Mouse (Mus musculus) splenic B cell, adult 2 months (primary cell): ENCODE results near the gene S100pbp.
"Not testable (repeated sequence)": the region's sequence is repeated elsewhere in the genome, so short reads cannot be mapped to it uniquely, and the experiment has no call there.

ENCODE experiments used
- DNase-seq: peaks from one replicate; pipeline ENCODE4 v3.0.0-alpha.2; 2011; ENCODE audit warnings: low read depth, low spot score
- H3K27me3 ChIP-seq: 2 replicates; pipeline ENCODE4 v1.6.1; 2012; ENCODE audit warnings: mild to moderate bottlenecking, low read length, moderate library complexity, mixed read lengths; ENCODE audit not compliant: control insufficient read depth, poor library complexity, insufficient read depth, severe bottlenecking
- H3K36me3 ChIP-seq: 2 replicates; pipeline ENCODE4 v1.6.1; 2012; ENCODE audit warnings: mild to moderate bottlenecking, low read length, moderate library complexity, mixed read lengths; ENCODE audit not compliant: control insufficient read depth, poor library complexity, insufficient read depth, severe bottlenecking

S100pbp gene

DNA sequence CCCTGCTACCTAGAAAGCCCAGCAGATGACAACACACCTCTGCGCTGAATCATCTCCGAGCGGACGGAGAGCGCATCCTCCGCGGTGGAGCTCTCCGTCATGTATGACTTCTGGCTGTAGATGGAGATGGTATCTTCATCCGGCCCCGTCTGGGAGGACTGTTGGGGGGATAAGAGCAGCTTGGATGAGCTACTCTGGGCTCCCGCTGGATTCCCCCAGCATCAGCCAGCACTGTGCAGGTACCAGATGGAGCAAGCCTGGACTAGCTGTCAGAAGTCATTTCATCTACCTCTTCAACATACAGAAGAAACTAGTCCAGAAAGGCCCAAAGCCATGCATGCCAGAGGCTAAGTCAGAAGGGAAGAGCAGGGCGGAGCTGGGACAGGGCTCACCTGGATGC is 35.8 kb upstream of the S100pbp start:
- Histone ChIP-seq H3K36me3 (no peaks in the 10 kb centered on the region), H3K27me3 (no peaks in the 10 kb centered on the region)
- no peak for DNase-seq

DNA sequence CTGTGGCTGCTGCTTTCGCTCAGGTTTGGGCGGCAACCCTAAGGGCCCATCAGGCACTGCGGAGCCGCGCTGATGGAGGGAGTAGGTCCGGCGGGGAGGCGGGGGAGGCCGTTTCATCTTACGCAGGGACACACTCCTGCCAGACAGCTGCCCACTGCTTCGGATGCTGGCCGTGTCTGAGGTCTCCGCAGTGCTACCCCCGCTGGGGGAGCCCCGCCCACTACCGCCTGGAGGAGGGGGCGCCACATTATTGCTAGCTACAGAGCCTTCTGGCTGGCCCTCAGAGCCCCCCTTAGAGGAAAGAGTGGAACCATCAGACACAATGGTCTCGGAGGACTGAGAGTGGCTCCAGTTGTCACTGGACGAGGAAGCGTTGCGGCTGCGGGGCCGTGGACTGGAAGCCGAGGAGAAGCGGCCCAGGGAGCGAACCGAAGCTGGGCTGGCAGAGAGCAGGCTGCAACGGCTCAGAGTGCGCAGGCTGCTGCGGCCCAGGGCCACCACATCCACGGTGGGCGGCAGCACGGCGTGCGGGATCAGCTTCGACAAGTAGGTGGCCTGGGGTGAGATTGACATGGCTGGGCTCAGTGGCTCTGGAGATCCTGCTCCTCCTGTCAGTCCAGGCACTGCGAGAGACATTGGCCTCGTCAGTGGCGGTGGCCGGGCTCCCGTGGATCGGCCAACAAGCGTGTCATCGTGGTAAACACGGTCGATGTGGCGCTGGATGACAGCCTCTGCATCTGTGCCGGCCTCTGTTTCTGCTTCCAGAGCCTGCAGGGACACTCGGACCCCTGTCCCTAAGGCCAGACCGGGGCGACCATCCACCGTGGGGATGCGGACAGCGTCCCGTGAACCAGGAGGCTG is 34.1 kb upstream of the S100pbp start:
- H3K27me3 ChIP-seq, result no peaks in the 10 kb centered on the region
- 0 out of 2 replicates have a peak, but pooled peaks cover 1% of the 10 kb centered on the region for H3K36me3 ChIP-seq
- DNase-seq, result no peak

DNA sequence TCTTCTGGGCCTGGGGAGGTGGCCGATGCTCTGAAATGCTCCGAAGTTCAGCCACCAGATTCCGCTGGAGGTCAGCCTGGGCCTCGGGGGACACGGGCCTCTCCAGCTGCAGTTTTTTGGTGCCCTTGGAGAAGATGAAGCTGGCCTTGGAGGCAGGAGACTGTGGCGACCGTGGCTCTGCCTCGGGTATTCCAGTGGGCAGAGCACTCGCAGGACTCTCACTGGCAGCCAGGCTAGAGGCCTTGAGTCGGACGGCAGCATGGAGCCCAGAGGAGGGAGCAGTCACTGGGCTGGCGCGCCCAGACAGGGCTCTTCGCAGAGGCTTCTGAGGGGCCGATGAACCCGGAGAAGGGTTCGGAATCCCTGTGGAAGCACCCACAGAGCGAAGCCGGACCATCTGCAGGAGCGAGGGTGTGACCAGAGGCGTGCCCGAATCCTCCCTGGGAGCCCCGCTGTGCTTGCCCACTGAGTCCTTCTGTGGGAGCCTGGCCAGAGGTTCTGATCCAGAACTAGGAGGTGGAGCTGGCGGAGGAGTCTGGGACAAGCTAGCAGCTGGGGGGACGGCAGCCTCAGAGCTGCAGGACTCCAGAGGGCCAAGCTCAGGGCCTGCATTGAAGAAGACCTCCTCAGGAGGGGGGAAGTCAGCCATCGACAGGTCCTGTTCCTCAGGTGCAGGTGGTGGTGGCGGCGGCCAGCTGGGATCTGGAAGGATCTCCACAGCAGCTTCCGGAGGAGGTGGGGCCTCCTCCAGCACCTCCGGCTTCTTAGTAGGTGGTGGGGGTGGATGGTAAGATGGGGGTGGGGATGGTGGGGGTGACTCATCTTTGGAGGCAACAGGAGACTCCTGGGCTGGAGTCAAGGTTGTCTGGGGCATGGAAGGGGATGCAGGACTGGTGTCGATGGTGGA is 32.7 kb upstream of the S100pbp start:
- H3K27me3 ChIP-seq, result no peaks in the 10 kb centered on the region
- H3K36me3 ChIP-seq, result 0 out of 2 replicates have a peak, but pooled peaks cover 4% of the 10 kb centered on the region
- DNase-seq, result no peak

DNA sequence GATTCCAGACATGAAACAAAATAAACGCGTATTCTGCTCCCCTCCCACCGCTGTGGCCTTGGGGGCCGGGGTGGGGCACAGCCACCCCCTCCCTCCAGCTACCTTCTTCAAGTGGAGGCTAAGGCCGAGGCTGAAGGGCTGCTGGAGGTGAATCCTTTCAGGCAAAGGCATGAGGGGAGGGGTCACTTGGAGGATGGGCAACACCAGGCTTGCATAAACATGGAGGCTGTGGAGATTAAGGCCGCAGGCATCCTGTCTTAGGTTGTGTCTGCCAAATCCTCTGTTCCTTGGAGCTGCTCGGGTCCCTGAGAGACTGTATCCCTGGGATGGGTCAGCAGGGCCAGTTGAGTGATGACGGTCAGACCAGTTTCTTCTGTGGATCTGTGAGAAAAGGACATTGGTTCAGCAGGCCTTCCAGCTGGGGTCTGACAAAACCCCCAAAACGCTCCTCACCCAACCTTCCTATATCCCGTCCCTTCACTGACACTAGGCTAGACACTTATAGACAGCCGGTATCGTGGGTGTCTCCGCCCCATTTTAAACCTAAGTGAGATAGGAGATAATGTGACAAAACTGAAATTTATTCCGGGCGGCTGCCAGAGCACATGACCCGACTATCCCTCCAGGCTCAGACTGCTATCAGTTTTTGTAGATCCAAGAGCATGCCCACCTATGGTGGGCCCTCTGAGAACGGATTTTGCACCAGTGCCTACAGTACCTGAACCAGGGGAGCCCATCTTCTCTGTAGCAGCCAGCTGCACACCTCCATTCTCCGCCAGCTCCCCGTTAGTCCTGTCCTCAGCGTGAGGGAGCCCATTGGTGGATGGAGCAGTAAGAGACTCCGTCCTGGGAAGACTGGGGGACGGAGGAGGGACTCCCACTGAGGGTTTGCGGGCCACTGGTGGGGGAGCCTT is 31.8 kb upstream of the S100pbp start:
- DNase-seq, result no peak
- Histone ChIP-seq H3K27me3 (no peaks in the 10 kb centered on the region), H3K36me3 (peaks cover 5% of the 10 kb centered on the region; the same call in 1 of the 2 replicates)

GRCm38 (mm10) chr4:129220376-129221089 is 31.0 kb upstream of the S100pbp start:
- no peak for DNase-seq
- Histone ChIP-seq H3K27me3 (no peaks in the 10 kb centered on the region), H3K36me3 (peaks cover 5% of the 10 kb centered on the region; the same call in 1 of the 2 replicates)

DNA sequence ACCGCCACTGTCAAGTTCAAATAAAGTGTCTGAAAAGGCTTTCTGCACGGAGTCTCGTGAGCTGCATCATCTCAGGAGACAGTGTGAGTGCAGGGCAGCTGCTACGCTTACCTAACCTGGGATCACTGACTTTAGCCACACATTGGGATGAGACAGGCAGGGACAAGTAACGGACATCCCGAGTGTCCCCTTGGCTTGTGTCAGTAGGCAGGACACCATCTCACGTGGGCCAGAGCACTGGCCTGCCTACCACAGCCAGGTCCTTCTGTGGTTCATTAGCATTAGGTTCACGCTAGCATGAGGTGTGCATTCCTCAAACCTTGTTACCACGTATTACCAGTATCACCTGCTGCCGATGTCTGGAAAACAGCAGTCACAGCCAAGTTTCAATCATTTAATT is 29.7 kb upstream of the S100pbp start:
- DNase-seq, result no peak
- H3K36me3 ChIP-seq, result peaks cover 6% of the 10 kb centered on the region
- no peaks in the 10 kb centered on the region for H3K27me3 ChIP-seq

DNA sequence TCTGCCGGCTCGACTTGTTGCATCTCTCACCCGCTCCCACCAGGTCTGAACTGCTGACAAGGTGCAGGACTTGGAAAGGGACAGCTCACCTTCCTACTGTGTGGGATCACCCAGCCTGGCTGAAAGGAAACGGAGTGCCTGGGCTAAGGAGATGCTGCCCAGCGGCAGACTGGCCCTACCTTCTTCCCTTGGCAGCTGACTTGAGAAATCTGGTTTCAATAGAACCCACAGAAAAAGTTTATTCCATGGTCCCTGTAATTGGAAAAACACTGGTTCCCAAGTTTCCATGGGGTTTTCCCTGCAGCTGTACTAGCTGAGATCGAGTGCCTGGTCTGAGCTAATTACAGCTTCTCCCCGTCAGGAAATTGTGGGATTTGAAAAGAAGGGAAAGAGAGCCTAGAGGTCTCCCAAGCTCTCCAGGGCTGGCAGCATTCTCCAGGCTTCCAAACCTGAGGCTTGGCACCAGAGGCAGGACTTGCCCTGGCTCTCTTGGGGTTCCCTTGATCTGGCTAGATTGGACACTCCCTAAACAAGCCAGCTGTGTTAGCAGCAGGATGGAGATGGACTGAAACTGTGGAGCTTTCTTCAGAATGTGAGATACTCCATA is 29.1 kb upstream of the S100pbp start:
- no peak for DNase-seq

DNA sequence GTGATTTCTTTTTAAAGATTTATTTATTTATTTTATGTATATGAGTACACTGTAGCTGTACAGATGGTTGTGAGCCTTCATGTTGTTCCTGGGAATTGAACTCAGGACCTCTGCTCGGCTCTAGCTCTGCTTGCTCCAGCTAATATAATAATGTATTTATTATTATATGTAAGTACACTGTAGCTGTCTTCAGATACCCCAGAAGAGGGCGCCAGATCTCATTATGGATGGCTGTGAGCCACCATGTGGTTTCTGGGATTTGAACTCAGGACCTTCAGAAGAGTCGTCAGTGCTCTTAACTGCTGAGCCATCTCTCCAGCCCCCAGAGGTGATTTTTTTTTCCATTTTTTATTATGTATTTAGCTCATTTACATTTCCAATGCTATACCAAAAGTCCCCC is 23.0 kb upstream of the S100pbp start:
- DNase-seq, result peak; percentile 31
- not testable (repeated sequence) for H3K36me3 ChIP-seq, H3K27me3 ChIP-seq

More for the DNA sequence above, 29.1 kb upstream of the S100pbp start:
- Histone ChIP-seq H3K36me3 (peaks cover 9% of the 10 kb centered on the region), H3K27me3 (no peaks in the 10 kb centered on the region)

- DNase-seq, result no peak
- Histone ChIP-seq H3K27me3 (no peaks in the 10 kb centered on the region), H3K36me3 (peaks cover 7% of the 10 kb centered on the region)
Measured at GRCm38 (mm10) chr4:129211461-129211860, 21.9 kb upstream of the S100pbp start.

- DNase-seq, result peak; percentile 29
- Histone ChIP-seq H3K27me3 (no peaks in the 10 kb centered on the region), H3K36me3 (peaks cover 10% of the 10 kb centered on the region)
Measured at GRCm38 (mm10) chr4:129209504-129209903, 20.0 kb upstream of the S100pbp start.

- H3K36me3 ChIP-seq, result peaks cover 7% of the 10 kb centered on the region
- no peak for DNase-seq
- no peaks in the 10 kb centered on the region for H3K27me3 ChIP-seq
Measured at GRCm38 (mm10) chr4:129206792-129207191, 17.3 kb upstream of the S100pbp start.

GRCm38 (mm10) chr4:129204655-129205054 is 15.1 kb upstream of the S100pbp start:
- H3K36me3 ChIP-seq, result peaks cover 7% of the 10 kb centered on the region
- H3K27me3 ChIP-seq, result no peaks in the 10 kb centered on the region
- no peak for DNase-seq

DNA sequence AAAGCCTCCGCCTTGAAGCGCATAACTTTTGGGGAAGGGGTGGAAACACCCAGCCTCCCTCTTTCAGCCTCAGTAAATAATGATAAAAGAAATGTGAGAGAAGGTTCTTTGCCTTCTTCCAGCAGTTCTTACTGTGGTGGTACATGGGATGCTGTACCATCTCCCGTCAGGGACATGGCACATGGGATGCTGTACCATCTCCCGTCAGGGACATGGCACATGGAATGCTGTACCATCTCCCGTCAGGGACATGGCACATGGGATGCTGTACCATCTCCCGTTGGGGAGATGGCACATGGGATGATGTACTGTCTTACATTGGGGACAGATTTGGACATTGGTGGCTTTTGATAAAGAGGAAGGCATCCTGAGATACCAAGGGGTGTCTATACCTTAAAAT is 8.0 kb upstream of the S100pbp start:
- no peaks in the 10 kb centered on the region for H3K27me3 ChIP-seq
- no peaks in the 10 kb centered on the region; the same call in 1 of the 2 replicates for H3K36me3 ChIP-seq
- DNase-seq, result no peak
